Mouse (Mus musculus): ENCODE measurements around the gene Mgat4e. TPM values are rescaled to one million over a fixed set of nuclear protein-coding genes. Genes with fewer than 3 reads are reported as not detected.

Gene Mgat4e
- total RNA-seq (2021): not detected
- polyA plus RNA-seq (2012; rRNA removed): 0.20 TPM in 1 of 2 replicates, not detected in the other
- long read RNA-seq: 0 reads

DNA sequence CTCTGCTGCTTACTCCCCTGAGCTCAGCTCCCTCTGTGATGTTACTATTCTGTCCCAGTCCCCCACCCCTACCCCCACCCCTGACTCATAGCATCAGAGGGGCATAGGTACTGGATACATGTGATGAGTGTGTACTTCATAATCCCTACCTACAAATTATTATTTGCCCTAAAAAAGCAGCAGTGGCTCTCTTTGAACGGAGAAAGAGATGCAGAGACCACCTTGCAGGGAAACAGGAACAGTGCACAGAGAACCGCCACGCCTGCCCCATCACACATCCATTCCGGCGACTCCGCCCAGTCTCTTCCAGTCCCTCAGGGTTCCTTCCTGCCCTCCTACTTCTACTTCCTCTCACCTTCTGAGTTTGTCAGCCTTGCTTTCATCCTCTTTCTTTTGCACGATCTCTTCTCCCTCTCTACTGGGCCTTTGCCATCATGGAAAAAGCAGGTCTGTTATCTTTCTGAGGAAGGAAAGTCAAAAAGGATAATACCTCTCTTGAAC is at the start of gene Mgat4e:
TSS of gene Mgat4e (minus strand) at position 51 of the 501 bp plus-strand sequence.
- WGBS: 44% methylated on average over 7 of the region's 7 CpGs
- no peak for DNase-seq
- H3K36me3 ChIP-seq (ENCODE audit: control insufficient read depth, insufficient read depth, low read length): no peaks in the 10 kb centered on the region
- H3K27ac ChIP-seq: no peak within 1 kb of the TSS
- TF ChIP-seq POLR2A (IDR thresholded peaks at IDR 0.05; ENCODE audit: insufficient read depth, low read depth, low read length) (no peak), CTCF (IDR thresholded peaks at IDR 0.05) (no peak), EP300 (IDR thresholded peaks at IDR 0.05; ENCODE audit: insufficient read depth, low read depth, low read length) (no peak)
- no peaks in the 10 kb centered on the region for H3K27me3 ChIP-seq (ENCODE audit: control insufficient read depth, insufficient read depth, low read length)
- H3K4me3 ChIP-seq: no peak within 1 kb of the TSS
- intact Hi-C loops (cut with DNase I): no loop called here
- no peaks in the 10 kb centered on the region for H3K4me1 ChIP-seq (ENCODE audit: control insufficient read depth, insufficient read depth, low read length)
- no peak within 1 kb of the TSS for H3K9ac ChIP-seq (ENCODE audit: low read depth, low read length)
- H3K79me2 ChIP-seq (replicated peaks; ENCODE audit: control insufficient read depth, insufficient read depth, low read length): no peaks in the 10 kb centered on the region

DNA sequence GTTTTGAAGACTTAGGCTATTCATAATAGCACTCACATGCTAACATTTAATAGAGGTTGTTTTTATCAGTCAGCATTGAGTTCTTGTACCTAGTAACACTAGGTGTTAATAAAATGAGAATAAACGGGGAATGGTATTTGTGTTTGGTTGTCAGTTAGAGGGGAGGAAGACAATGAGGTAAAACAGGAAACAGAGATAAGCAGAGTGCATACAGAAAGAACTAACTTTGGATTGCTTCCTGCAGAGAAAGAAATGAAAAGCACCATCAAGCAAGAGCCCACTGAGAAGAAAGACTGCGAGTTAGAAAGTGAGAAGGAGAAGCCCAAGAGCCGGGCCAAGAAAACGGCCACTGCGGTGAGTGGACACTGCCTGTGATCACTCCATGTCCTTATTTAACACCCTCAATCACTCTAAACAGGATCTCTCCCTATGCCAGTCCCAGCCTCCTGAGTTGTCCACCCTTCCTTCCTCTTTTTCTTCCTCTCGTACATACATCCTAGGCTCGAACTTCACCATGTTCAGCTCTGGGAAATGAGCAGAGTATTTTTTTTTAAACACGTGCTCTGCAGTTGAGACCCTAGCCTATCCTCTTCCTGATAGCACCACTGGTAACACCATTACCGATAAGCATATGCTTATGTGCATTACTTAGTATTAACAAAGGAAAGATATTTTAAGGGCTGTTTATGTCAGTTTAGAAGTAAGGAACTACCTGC is 48.0 kb upstream of the Mgat4e start:
- DNase-seq: no peak
- intact Hi-C loops (cut with DNase I): no loop called here
- TF ChIP-seq CTCF (IDR thresholded peaks at IDR 0.05): no peak
- no peak for TF ChIP-seq EP300 (IDR thresholded peaks at IDR 0.05; ENCODE audit: insufficient read depth, low read depth, low read length)
- Histone ChIP-seq H3K27me3 (ENCODE audit: control insufficient read depth, insufficient read depth, low read length) (no peaks in the 10 kb centered on the region), H3K9ac (ENCODE audit: low read depth, low read length) (no peak overlapping the region), H3K4me3 (no peak overlapping the region), H3K4me1 (ENCODE audit: control insufficient read depth, insufficient read depth, low read length) (no peaks in the 10 kb centered on the region), H3K36me3 (ENCODE audit: control insufficient read depth, insufficient read depth, low read length) (peaks cover 1% of the 10 kb centered on the region; the same call in 1 of the 2 replicates), H3K79me2 (replicated peaks; ENCODE audit: control insufficient read depth, insufficient read depth, low read length) (no peaks in the 10 kb centered on the region), H3K27ac (no peak overlapping the region)
- WGBS: 52% methylated on average over 9 of the region's 9 CpGs

DNA sequence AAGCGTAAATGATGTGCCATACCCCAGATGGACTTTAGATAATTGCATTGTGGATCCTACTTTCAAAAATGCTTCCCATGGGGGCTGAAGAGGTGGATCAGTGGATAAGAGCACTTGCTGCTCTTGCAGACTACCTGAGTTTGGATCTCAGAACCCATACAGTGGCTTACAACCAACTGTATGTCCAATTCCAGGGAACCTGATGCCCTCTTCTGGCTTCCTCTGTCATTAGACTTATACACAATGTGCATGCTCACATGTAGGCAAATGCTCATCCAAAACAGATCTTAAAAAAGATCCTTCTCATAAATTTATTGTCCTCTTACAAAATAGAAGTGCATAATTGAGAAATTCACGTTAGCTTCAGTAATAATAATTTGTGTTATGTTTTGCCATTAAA is 42.3 kb upstream of the Mgat4e start:
- Histone ChIP-seq H3K79me2 (replicated peaks; ENCODE audit: control insufficient read depth, insufficient read depth, low read length) (no peaks in the 10 kb centered on the region; the same call in 1 of the 2 replicates), H3K27me3 (ENCODE audit: control insufficient read depth, insufficient read depth, low read length) (no peaks in the 10 kb centered on the region), H3K36me3 (ENCODE audit: control insufficient read depth, insufficient read depth, low read length) (no peaks in the 10 kb centered on the region; the same call in none of the 2 replicates), H3K4me3 (no peak overlapping the region), H3K9ac (ENCODE audit: low read depth, low read length) (no peak overlapping the region), H3K27ac (no peak overlapping the region), H3K4me1 (ENCODE audit: control insufficient read depth, insufficient read depth, low read length) (no peaks in the 10 kb centered on the region)
- WGBS: 93% methylated on average over 2 of the region's 2 CpGs
- intact Hi-C loops (cut with DNase I): loop anchor here (5.0 kb wide), 1 partner anchor 69 kb away; no protein-coding TSS in a partner anchor
- TF ChIP-seq POLR2A (IDR thresholded peaks at IDR 0.05; ENCODE audit: insufficient read depth, low read depth, low read length) (no peak), CTCF (IDR thresholded peaks at IDR 0.05) (peak; percentile 53)
- no peak for DNase-seq

DNA sequence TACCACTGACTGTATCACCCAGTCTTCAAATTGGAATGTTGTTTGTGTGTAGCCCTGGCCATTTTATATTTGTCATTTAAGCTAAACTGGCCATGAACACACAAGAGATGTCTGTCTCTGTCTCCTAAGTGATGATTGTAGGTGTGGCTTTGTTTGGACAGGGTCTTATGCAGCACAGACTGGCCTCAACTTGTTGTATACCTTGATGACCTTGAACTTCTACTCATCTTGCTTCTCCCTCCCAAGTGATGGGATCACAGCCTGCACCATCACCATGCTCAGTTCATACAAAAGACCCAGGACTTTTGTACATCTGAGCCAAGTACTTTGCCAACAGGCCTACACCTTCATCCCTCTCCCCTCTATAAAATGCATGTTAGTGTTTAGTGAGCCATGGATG is 40.2 kb upstream of the Mgat4e start:
- Histone ChIP-seq H3K79me2 (replicated peaks; ENCODE audit: control insufficient read depth, insufficient read depth, low read length) (no peaks in the 10 kb centered on the region; the same call in 1 of the 2 replicates), H3K27ac (no peak overlapping the region), H3K27me3 (ENCODE audit: control insufficient read depth, insufficient read depth, low read length) (no peaks in the 10 kb centered on the region), H3K36me3 (ENCODE audit: control insufficient read depth, insufficient read depth, low read length) (peaks cover 2% of the 10 kb centered on the region), H3K4me3 (no peak overlapping the region), H3K9ac (ENCODE audit: low read depth, low read length) (no peak overlapping the region), H3K4me1 (ENCODE audit: control insufficient read depth, insufficient read depth, low read length) (no peaks in the 10 kb centered on the region)
- no peak for DNase-seq
- intact Hi-C loops (cut with DNase I): loop anchor here (5.0 kb wide), 1 partner anchor 67 kb away; no protein-coding TSS in a partner anchor
- TF ChIP-seq POLR2A (IDR thresholded peaks at IDR 0.05; ENCODE audit: insufficient read depth, low read depth, low read length) (no peak), CTCF (IDR thresholded peaks at IDR 0.05) (no peak), EP300 (IDR thresholded peaks at IDR 0.05; ENCODE audit: insufficient read depth, low read depth, low read length) (no peak)

DNA sequence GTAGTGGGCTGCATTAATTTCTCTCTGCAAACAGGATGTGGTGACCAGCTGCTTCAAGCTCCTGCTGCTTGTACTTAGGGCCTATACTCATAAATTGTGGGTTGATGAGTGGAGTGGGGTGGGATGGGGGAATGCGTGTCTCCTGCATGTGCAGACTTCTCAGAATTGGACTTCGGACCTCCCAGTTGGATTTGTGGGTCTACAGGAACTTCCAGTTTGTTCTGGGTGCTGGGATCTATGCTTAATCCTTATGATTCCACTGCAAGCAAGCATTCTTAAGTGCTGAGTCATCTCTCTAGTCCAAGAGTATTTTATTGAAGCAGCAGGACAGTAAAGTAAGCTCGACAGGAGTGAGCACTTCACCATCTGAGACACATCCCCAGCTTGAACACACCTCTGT is 34.1 kb upstream of the Mgat4e start:
- H3K27me3 ChIP-seq (ENCODE audit: control insufficient read depth, insufficient read depth, low read length): no peaks in the 10 kb centered on the region
- peaks cover 3% of the 10 kb centered on the region for H3K79me2 ChIP-seq (replicated peaks; ENCODE audit: control insufficient read depth, insufficient read depth, low read length)
- intact Hi-C loops (cut with DNase I): no loop called here
- peaks cover 4% of the 10 kb centered on the region for H3K36me3 ChIP-seq (ENCODE audit: control insufficient read depth, insufficient read depth, low read length)
- H3K4me3 ChIP-seq: no peak overlapping the region
- H3K4me1 ChIP-seq (ENCODE audit: control insufficient read depth, insufficient read depth, low read length): peaks cover 3% of the 10 kb centered on the region
- no peak for DNase-seq
- no peak overlapping the region for H3K9ac ChIP-seq (ENCODE audit: low read depth, low read length)
- TF ChIP-seq CTCF (IDR thresholded peaks at IDR 0.05): no peak
- TF ChIP-seq POLR2A (IDR thresholded peaks at IDR 0.05; ENCODE audit: insufficient read depth, low read depth, low read length): no peak
- no peak for TF ChIP-seq EP300 (IDR thresholded peaks at IDR 0.05; ENCODE audit: insufficient read depth, low read depth, low read length)
- 62% methylated on average over 3 of the region's 3 CpGs for WGBS
- no peak overlapping the region for H3K27ac ChIP-seq

DNA sequence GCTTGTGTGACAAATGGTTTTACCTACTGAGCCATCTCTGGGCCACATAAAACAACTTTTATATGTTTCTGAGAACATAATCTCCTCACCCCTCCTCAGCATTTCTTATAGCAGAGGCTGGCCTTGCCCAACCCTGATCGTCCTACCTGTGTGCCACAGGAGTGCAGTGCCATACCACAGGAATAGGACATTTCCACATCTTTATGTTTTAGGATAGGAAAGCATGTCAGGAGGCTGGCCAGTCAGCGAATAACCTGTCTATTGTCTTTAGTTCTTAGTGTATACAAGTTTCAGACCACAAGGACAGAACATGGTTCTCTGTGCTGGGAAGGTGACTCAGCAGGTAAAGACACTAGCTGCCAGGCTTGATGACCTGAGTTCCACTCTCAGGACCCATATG is 31.3 kb upstream of the Mgat4e start:
- H3K27me3 ChIP-seq (ENCODE audit: control insufficient read depth, insufficient read depth, low read length): no peaks in the 10 kb centered on the region
- H3K4me3 ChIP-seq: no peak overlapping the region
- no peak overlapping the region for H3K27ac ChIP-seq
- H3K9ac ChIP-seq (ENCODE audit: low read depth, low read length): no peak overlapping the region
- peaks cover 3% of the 10 kb centered on the region for H3K79me2 ChIP-seq (replicated peaks; ENCODE audit: control insufficient read depth, insufficient read depth, low read length)
- intact Hi-C loops (cut with DNase I): no loop called here
- WGBS: 91% methylated on average over 2 of the region's 2 CpGs
- DNase-seq: no peak
- peaks cover 3% of the 10 kb centered on the region for H3K4me1 ChIP-seq (ENCODE audit: control insufficient read depth, insufficient read depth, low read length)
- peaks cover 4% of the 10 kb centered on the region for H3K36me3 ChIP-seq (ENCODE audit: control insufficient read depth, insufficient read depth, low read length)
- TF ChIP-seq POLR2A (IDR thresholded peaks at IDR 0.05; ENCODE audit: insufficient read depth, low read depth, low read length) (no peak), EP300 (IDR thresholded peaks at IDR 0.05; ENCODE audit: insufficient read depth, low read depth, low read length) (no peak), CTCF (IDR thresholded peaks at IDR 0.05) (no peak)

All from heart, adult 2 months (tissue).